In the genomic region with DNA sequence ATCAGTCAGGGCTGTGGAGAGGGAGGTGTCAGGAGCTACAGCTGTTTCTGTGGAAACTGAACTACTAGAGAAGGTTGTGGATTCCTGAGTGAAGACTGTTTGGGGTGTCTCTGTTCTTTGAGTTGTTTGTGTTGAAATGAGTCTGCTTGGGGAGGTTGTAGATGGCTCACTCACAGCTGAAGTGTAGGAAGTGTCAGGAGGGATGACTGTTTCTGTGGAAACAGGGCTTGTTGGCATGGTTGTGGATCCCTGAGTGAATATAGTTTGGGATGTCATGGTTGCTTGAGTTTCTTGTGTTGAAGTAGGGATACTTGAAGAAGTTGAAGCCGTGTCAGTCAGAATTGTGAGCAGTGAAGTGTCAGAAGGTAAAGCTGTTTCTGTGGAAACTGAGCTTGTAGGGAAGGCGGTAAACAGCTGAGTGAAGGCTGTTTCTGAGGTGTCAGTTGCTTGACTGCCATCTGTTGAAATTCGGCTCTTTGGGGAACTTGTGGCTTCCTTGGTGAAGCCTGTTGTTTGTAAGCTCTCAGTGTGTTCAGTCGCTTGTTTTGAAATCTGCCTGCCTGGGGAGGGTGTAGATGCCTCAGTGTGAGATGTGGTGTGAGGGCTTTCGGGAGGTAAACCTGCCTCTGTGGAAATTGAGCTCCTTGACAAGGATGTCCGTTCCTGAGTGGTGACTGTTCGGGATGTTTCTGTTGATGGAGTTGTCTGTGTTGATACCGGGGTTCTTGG, we compare ENCODE assay signal across 13 mouse cellular contexts. TPM values are rescaled to one million over a fixed set of nuclear protein-coding genes. Genes with fewer than 3 reads are reported as not detected.
DNase-seq lines count a peak whose midpoint lies in the region; TF ChIP-seq lines count a peak whose summit lies in the region.
"Had no signal": no experiment of that assay in that cellular context is flagged by ENCODE, and none has a peak within 500 bp of the region (broad histone marks: within the 10 kb centered on the region; RNA-seq: fewer than 3 reads in every experiment).

No protein-coding gene starts in this region.

- peak overlapping the region; percentile 90 for H3K27ac ChIP-seq in bone marrow, adult 2 months (ENCODE audit: control insufficient read depth, insufficient read depth, low read depth, low read length, poor library complexity)
- H3K27ac ChIP-seq: heart, embryonic 15.5 days; liver, embryonic 15.5 days had no signal

- H3K4me3 ChIP-seq in bone marrow, adult 2 months (replicated peaks; ENCODE audit: control insufficient read depth, low read depth, low read length), result peak overlapping the region; percentile 21
- H3K4me3 ChIP-seq: heart, embryonic 15.5 days; liver, embryonic 15.5 days had no signal

- peak; percentile 12 to 37 for DNase-seq in frontal cortex, postnatal 36 days (ENCODE audit: low spot score in 2 of 2)
- no peak for DNase-seq in frontal cortex, postnatal 14 days (ENCODE audit: low spot score in 2 of 2)
- DNase-seq in left cerebral cortex, adult 18-20 months (ENCODE audit: low spot score in 2 of 2), result peak; percentile 16 to 22
- peak; percentile 38 to 49 for DNase-seq in spleen, postnatal 36 days (ENCODE audit: low spot score in 2 of 2)
- no peak for DNase-seq in ovary, postnatal 10 days (ENCODE audit: low spot score)
- DNase-seq in cerebellum, adult 18-20 months, result no peak
- DNase-seq in cerebellum, adult 9-10 months, result no peak
- DNase-seq: adrenal gland, postnatal 36 days had no signal

- TF ChIP-seq POLR2A in bone marrow, adult 2 months (IDR thresholded peaks at IDR 0.05; ENCODE audit: borderline replicate concordance, control insufficient read depth, low read depth, low read length), result no peak

- peaks cover 4% of the 10 kb centered on the region for H3K4me1 ChIP-seq in bone marrow, adult 2 months (ENCODE audit: control insufficient read depth, insufficient read depth, low read length)
- H3K4me1 ChIP-seq: heart, embryonic 15.5 days; liver, embryonic 15.5 days had no signal

- WGBS in bone marrow, adult 2 months, result 39% methylated on average over 8 of the region's 8 CpGs

- TF ChIP-seq CTCF in bone marrow, adult 2 months (IDR thresholded peaks at IDR 0.05; ENCODE audit: control insufficient read depth, insufficient read depth, low read length), result 0 out of 2 replicates have a peak, but pooled peaks have one; percentile 5

RNA-seq across cellular contexts. Expression of gene Muc3, which starts 30.7 kb away (rescaled TPM):
- polyA plus RNA-seq in bone marrow, adult 2 months (2011; ENCODE audit: insufficient read depth, insufficient read length, low replicate concordance, missing spikeins), result not detected in 2 replicates
- total RNA-seq in left cerebral cortex, adult 18-20 months (2021), result not detected
- total RNA-seq: adrenal gland, postnatal 36 days; left cerebral cortex, adult 8-10 months had no signal
- polyA plus RNA-seq: heart, embryonic 15.5 days; liver, embryonic 15.5 days; neural tube, embryonic 11.5 days had no signal

RNA-seq across cellular contexts. Expression of gene Muc3a, which starts 32.4 kb away (rescaled TPM):
- 6.0 and 9.9 TPM in 2 replicates for polyA plus RNA-seq in bone marrow, adult 2 months (2011; ENCODE audit: insufficient read depth, insufficient read length, low replicate concordance, missing spikeins)
- total RNA-seq in left cerebral cortex, adult 18-20 months (2021), result 1 to 10 TPM; 3.0 to 4.4 TPM

Comparison
In these comparisons a context has a peak if more than half of its experiments do, and no peak if none do; other contexts are left out.
1. DNase-seq: peak in frontal cortex, postnatal 36 days (2 of 2), left cerebral cortex, adult 18-20 months (2 of 2) and spleen, postnatal 36 days (2 of 2); none in frontal cortex, postnatal 14 days (0 of 2), ovary, postnatal 10 days (single experiment), cerebellum, adult 18-20 months (0 of 2) and cerebellum, adult 9-10 months (single experiment).